ENCODE assay signal across 8 mouse cellular contexts in the genomic region with DNA sequence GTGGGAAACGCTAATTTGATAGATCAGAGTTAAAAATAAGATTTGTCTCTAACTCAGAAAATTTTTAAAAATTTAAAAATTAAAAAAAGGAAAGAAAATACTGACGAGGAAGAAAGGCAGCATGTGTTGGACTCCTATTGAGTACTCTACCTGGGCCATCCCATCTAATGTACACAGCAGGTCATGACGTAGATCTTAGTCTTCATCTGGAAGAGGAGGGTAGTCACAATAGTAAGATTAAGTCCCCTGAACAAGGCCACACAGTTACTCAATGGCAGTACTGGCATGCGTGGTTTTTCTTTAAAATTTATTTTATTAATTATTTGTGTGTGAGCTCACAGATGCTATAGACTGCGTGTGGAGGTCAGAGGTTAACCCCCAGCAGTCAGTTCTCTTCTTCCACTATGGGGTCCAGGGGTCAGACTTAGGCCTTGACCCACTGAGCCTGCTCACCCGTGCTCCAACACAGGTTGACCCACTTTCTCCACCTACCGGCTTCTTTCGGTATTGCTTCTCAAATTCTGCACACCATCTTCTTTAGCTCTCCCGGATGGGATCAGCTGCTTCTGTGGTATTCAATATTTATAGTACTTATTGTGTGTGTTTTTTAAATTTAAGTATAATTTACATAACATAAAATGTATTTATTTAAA. TPM values are rescaled to one million over a fixed set of nuclear protein-coding genes. Genes with fewer than 3 reads are reported as not detected.
DNase-seq lines count a peak whose midpoint lies in the region; ATAC-seq and TF ChIP-seq lines count a peak whose summit lies in the region.

No protein-coding gene starts in this region.

- peak; percentile 88 for TF ChIP-seq CTCF in heart, adult 2 months (IDR thresholded peaks at IDR 0.05)
- TF ChIP-seq CTCF in heart, postnatal 0 days (IDR thresholded peaks at IDR 0.05; ENCODE audit: low read depth): peak; percentile 64

- no peaks in the 10 kb centered on the region for H3K4me1 ChIP-seq in heart, adult 2 months (ENCODE audit: control insufficient read depth, insufficient read depth, low read length)
- no peaks in the 10 kb centered on the region for H3K4me1 ChIP-seq in heart, embryonic 10.5 days
- no peaks in the 10 kb centered on the region for H3K4me1 ChIP-seq in heart, postnatal 0 days (ENCODE audit: control insufficient read depth, insufficient read depth)

- no peak for TF ChIP-seq POLR2A in heart, adult 2 months (IDR thresholded peaks at IDR 0.05; ENCODE audit: insufficient read depth, low read depth, low read length)

- H3K4me2 ChIP-seq in heart, postnatal 0 days (ENCODE audit: low read depth, low read length): no peak overlapping the region

- no peaks in the 10 kb centered on the region for H3K27me3 ChIP-seq in heart, adult 2 months (ENCODE audit: control insufficient read depth, insufficient read depth, low read length)
- H3K27me3 ChIP-seq in heart, embryonic 10.5 days (ENCODE audit: insufficient read depth, poor library complexity, severe bottlenecking): no peaks in the 10 kb centered on the region
- H3K27me3 ChIP-seq in heart, postnatal 0 days (ENCODE audit: control insufficient read depth, insufficient read depth, low read length): no peaks in the 10 kb centered on the region

- H3K9ac ChIP-seq in heart, adult 2 months (ENCODE audit: low read depth, low read length): no peak overlapping the region
- no peak overlapping the region for H3K9ac ChIP-seq in heart, postnatal 0 days (replicated peaks; ENCODE audit: low read depth, low read length)

- DNase-seq in heart, adult 2 months: peak; percentile 45 to 57
- DNase-seq in heart, embryonic 10.5 days (ENCODE audit: low spot score): no peak
- peak; percentile 81 for DNase-seq in adrenal gland, postnatal 10 days
- peak; percentile 78 for DNase-seq in embryo, embryonic 9.5 days (ENCODE audit: extremely low spot score)
- DNase-seq in heart, postnatal 0 days (ENCODE audit: low spot score): peak; percentile 51
- DNase-seq in layer of hippocampus, adult 9-11 months: peak; percentile 31
- DNase-seq in right cerebral cortex, postnatal 4 days: peak; percentile 38

- no peaks in the 10 kb centered on the region for H3K36me3 ChIP-seq in heart, adult 2 months (ENCODE audit: control insufficient read depth, insufficient read depth, low read length)
- H3K36me3 ChIP-seq in heart, embryonic 10.5 days: no peaks in the 10 kb centered on the region
- no peaks in the 10 kb centered on the region for H3K36me3 ChIP-seq in heart, postnatal 0 days (replicated peaks; ENCODE audit: control insufficient read depth, insufficient read depth, low read length)

- no peak overlapping the region for H3K27ac ChIP-seq in heart, adult 2 months
- no peak overlapping the region for H3K27ac ChIP-seq in heart, embryonic 10.5 days
- H3K27ac ChIP-seq in heart, postnatal 0 days (ENCODE audit: low read depth): no peak overlapping the region

- ATAC-seq in heart, postnatal 0 days (ENCODE audit: insufficient read depth, low read depth): peak; percentile 17; the same call in 1 of the 2 replicates
- ATAC-seq in megakaryocyte, adult 5-6 weeks (ENCODE audit: poor library complexity, severe bottlenecking): peak; percentile 99

- intact Hi-C loops in heart, adult 2 months (cut with DNase I): loop anchor here (1.0 to 10.0 kb wide), 3 partner anchors 120 to 383 kb away; a partner anchor contains a TSS

- no peak for TF ChIP-seq EP300 in heart, adult 2 months (IDR thresholded peaks at IDR 0.05; ENCODE audit: insufficient read depth, low read depth, low read length)
- no peak for TF ChIP-seq EP300 in heart, postnatal 0 days (IDR thresholded peaks at IDR 0.05; ENCODE audit: low read depth)

- H3K9me3 ChIP-seq in heart, embryonic 10.5 days: no peaks in the 10 kb centered on the region
- no peaks in the 10 kb centered on the region for H3K9me3 ChIP-seq in heart, postnatal 0 days (replicated peaks; ENCODE audit: control insufficient read depth, low read length)

- no peaks in the 10 kb centered on the region for H3K79me2 ChIP-seq in heart, adult 2 months (replicated peaks; ENCODE audit: control insufficient read depth, insufficient read depth, low read length)

- no peak overlapping the region for H3K4me3 ChIP-seq in heart, adult 2 months
- H3K4me3 ChIP-seq in heart, embryonic 10.5 days: no peak overlapping the region
- H3K4me3 ChIP-seq in heart, postnatal 0 days (ENCODE audit: low read depth, low read length): no peak overlapping the region

- WGBS in heart, adult 2 months: 43% methylated on average over 9 of the region's 9 CpGs
- WGBS in heart, embryonic 10.5 days: 45% methylated on average over 9 of the region's 9 CpGs
- WGBS in heart, postnatal 0 days: 47% methylated on average over 9 of the region's 9 CpGs

RNA-seq across cellular contexts. Expression of a gene that starts 6.0 kb away (rescaled TPM):
- total RNA-seq in heart, adult 2 months (2021): 10 to 100 TPM; 14.8 to 17.0 TPM
- 13.4 and 20.6 TPM in 2 replicates for polyA plus RNA-seq in heart, adult 2 months (2012; rRNA removed)
- 4.7 and 5.3 TPM in 2 replicates for polyA plus RNA-seq in heart, embryonic 10.5 days (2016; fragmentation: Nextera tagmentation; extraction: Ambion mirVana)
- total RNA-seq in adrenal gland, postnatal 10 days (2021): 10 to 100 TPM; 21.2 to 26.6 TPM
- 10.3 and 14.5 TPM in 2 replicates for total RNA-seq in heart, postnatal 0 days (2014; rRNA removed; ENCODE audit: low replicate concordance)
- 3.3 and 3.6 TPM in 2 replicates for polyA plus RNA-seq in heart, postnatal 0 days (2015; fragmentation: Nextera tagmentation; extraction: Ambion mirVana)
- 31.0 and 31.1 TPM in 2 replicates for total RNA-seq in megakaryocyte, adult 5-6 weeks (2015)
- total RNA-seq in megakaryocyte, adult 5-6 weeks (2017): 17.3 and 20.4 TPM in 2 replicates

RNA-seq across cellular contexts. Expression of a gene that starts 20.3 kb away (rescaled TPM):
- total RNA-seq in heart, adult 2 months (2021): 10 to 100 TPM in 1 of 2 experiments, 1 to 10 TPM in 1; 7.9 to 13.7 TPM
- polyA plus RNA-seq in heart, adult 2 months (2012; rRNA removed): 6.4 and 13.1 TPM in 2 replicates
- 23.2 and 32.7 TPM in 2 replicates for polyA plus RNA-seq in heart, embryonic 10.5 days (2016; fragmentation: Nextera tagmentation; extraction: Ambion mirVana)
- 10 to 100 TPM; 44.2 to 48.6 TPM for total RNA-seq in adrenal gland, postnatal 10 days (2021)
- 26.1 and 39.3 TPM in 2 replicates for total RNA-seq in heart, postnatal 0 days (2014; rRNA removed; ENCODE audit: low replicate concordance)
- polyA plus RNA-seq in heart, postnatal 0 days (2015; fragmentation: Nextera tagmentation; extraction: Ambion mirVana): 8.7 and 9.0 TPM in 2 replicates
- total RNA-seq in megakaryocyte, adult 5-6 weeks (2015): 18.8 and 19.9 TPM in 2 replicates
- 12.4 and 14.7 TPM in 2 replicates for total RNA-seq in megakaryocyte, adult 5-6 weeks (2017)
